ENCODE assay signal across 10 mouse cellular contexts in the genomic region with DNA sequence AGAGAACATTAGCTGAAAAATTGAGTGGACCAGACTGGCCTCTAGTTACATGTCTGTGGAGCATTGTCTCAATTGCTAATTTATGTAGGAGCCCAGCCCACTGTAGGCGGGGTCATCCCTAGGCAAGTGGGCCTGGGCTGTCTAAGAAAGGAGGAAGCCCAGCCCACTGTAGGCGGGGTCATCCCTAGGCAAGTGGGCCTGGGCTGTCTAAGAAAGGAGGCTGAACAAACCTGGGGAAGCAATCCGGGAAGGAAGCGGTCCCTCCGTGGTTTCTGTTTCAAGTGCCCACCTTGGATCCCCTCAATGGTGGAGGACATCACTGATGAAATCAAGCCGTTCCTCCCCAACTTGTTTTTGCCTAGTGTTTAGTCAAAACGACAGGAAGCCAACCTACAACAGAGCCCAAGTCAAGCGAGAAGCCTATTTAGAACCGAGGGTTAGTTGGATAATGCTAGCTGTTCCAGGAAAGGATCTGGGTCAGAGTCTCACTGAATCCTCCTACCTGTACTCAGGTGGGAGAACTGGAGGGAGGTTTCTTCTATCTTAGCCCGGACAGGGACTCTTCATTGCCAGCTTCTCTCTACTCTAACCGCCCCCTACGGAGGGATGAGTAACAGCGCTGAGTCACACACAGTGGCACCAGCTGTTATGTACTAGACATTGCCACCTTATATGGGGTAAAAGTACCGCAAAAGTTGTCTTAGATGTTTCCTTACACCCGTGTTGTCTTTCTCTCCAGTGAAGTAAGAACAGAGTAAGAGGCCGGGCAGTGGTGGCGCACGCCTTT. TPM values are rescaled to one million over a fixed set of nuclear protein-coding genes. Genes with fewer than 3 reads are reported as not detected.
DNase-seq lines count a peak whose midpoint lies in the region; TF ChIP-seq lines count a peak whose summit lies in the region.
"Had no signal": no experiment of that assay in that cellular context is flagged by ENCODE, and none has a peak within 500 bp of the region (broad histone marks: within the 10 kb centered on the region; RNA-seq: fewer than 3 reads in every experiment).

No protein-coding gene starts in this region.

- H3K4me3 ChIP-seq in gastrocnemius, adult 2 months = no peak overlapping the region
- H3K4me3 ChIP-seq: megakaryocyte, embryonic 14.5 days had no signal

- peak; percentile 63 to 64 for DNase-seq in frontal cortex, postnatal 36 days (ENCODE audit: low spot score in 2 of 2)
- no peak for DNase-seq in frontal cortex, postnatal 14 days (ENCODE audit: low spot score in 2 of 2)
- DNase-seq in 3134 (ENCODE audit: extremely low read depth, insufficient read length, low spot score) (peak; percentile 54), NIH3T3 (ENCODE audit: low read depth) (peak; percentile 11)
- peak; percentile 45 to 49 for DNase-seq in left cerebral cortex, postnatal 36 days (ENCODE audit: low spot score in 2 of 2)
- DNase-seq in urinary bladder, postnatal 10 days (ENCODE audit: low spot score) = no peak
- DNase-seq in gastrocnemius, adult 2 months = no peak
- no peak for DNase-seq in spleen, adult 18-20 months
- DNase-seq: adrenal gland, adult 8-10 months had no signal

- TF ChIP-seq CTCF in gastrocnemius, adult 2 months (IDR thresholded peaks at IDR 0.05) = no peak

- intact Hi-C loops in left cerebral cortex, postnatal 36 days (cut with DNase I) = loop anchor here (5.0 to 10.0 kb wide), 2 partner anchors 65 to 428 kb away; a partner anchor contains a TSS
- intact Hi-C loops in gastrocnemius, adult 2 months (cut with DNase I) = no loop called here

- no peak overlapping the region for H3K27ac ChIP-seq in gastrocnemius, adult 2 months

RNA-seq across cellular contexts. Expression of a gene that starts 16.6 kb away (rescaled TPM):
- 1 to 10 TPM; 7.0 to 7.7 TPM for total RNA-seq in left cerebral cortex, postnatal 36 days (2021)
- not detected for total RNA-seq in gastrocnemius, adult 2 months (2021)

RNA-seq across cellular contexts. Expression of a gene that starts 24.8 kb away (rescaled TPM):
- total RNA-seq in left cerebral cortex, postnatal 36 days (2021) = 10 to 100 TPM; 47.7 to 58.0 TPM
- total RNA-seq in gastrocnemius, adult 2 months (2021) = 10 to 100 TPM; 32.5 to 34.6 TPM

RNA-seq across cellular contexts. Expression of a gene that starts 28.6 kb away (rescaled TPM):
- total RNA-seq in left cerebral cortex, postnatal 36 days (2021) = 10 to 100 TPM; 24.1 to 24.4 TPM
- 10 to 100 TPM; 27.9 to 36.5 TPM for total RNA-seq in gastrocnemius, adult 2 months (2021)

Comparison
In these comparisons a context has a peak if more than half of its experiments do, and no peak if none do; other contexts are left out.
1. DNase-seq: peak in frontal cortex, postnatal 36 days (2 of 2), 3134 (single experiment), NIH3T3 (single experiment) and left cerebral cortex, postnatal 36 days (2 of 2); none in frontal cortex, postnatal 14 days (0 of 2), urinary bladder, postnatal 10 days (single experiment), gastrocnemius, adult 2 months (single experiment) and spleen, adult 18-20 months (0 of 2).
2. RNA of a gene that starts 16.6 kb away (total RNA-seq): 7.0 to 7.7 TPM in left cerebral cortex, postnatal 36 days; not detected in gastrocnemius, adult 2 months; every median in the first group is over 4 times any median in the second.